Mouse (Mus musculus): Measurements from ENCODE around the gene Tnf. TPM values are rescaled to one million over a fixed set of nuclear protein-coding genes. Genes with fewer than 3 reads are reported as not detected.
"Not testable (repeated sequence)": the region's sequence is repeated elsewhere in the genome, so short reads cannot be mapped to it uniquely, and the experiment has no call there.

Tnf gene
- polyA plus RNA-seq, 1 experiment: 0.83 TPM

- not testable (repeated sequence) for DNase-seq (ENCODE audit: low spot score)
Measured at GRCm38 (mm10) chr17:35234090-35234489, 32.3 kb upstream of the Tnf start.

- DNase-seq (ENCODE audit: low spot score): no peak
Measured at GRCm38 (mm10) chr17:35233114-35233980, 31.5 kb upstream of the Tnf start, which contains the start of gene Atp6v1g2. TSS of gene Atp6v1g2 (plus strand) at chr17:35233660.

- DNase-seq (ENCODE audit: low spot score): no peak
Measured at GRCm38 (mm10) chr17:35232659-35233058, 30.9 kb upstream of the Tnf start.

GRCm38 (mm10) chr17:35232043-35232442 is 30.2 kb upstream of the Tnf start:
- DNase-seq (ENCODE audit: low spot score): peak; percentile 69

GRCm38 (mm10) chr17:35231022-35231421 is 29.2 kb upstream of the Tnf start:
- DNase-seq (ENCODE audit: low spot score): no peak

- DNase-seq (ENCODE audit: low spot score): no peak
Measured at GRCm38 (mm10) chr17:35226561-35227046, 24.8 kb upstream of the Tnf start.

- no peak for DNase-seq (ENCODE audit: low spot score)
Measured at GRCm38 (mm10) chr17:35225456-35225855, 23.6 kb upstream of the Tnf start.

GRCm38 (mm10) chr17:35224641-35225040 is 22.8 kb upstream of the Tnf start:
- no peak for DNase-seq (ENCODE audit: low spot score)

GRCm38 (mm10) chr17:35222299-35222698 is 20.5 kb upstream of the Tnf start:
- no peak for DNase-seq (ENCODE audit: low spot score)

GRCm38 (mm10) chr17:35220156-35220952 is 18.5 kb upstream of the Tnf start, which contains the start of gene Gm16181:
TSS of gene Gm16181 (plus strand) at chr17:35220834.
- no peak for DNase-seq (ENCODE audit: low spot score)

GRCm38 (mm10) chr17:35219601-35220041 is 17.8 kb upstream of the Tnf start:
- DNase-seq (ENCODE audit: low spot score): no peak

GRCm38 (mm10) chr17:35218516-35219193 is 16.8 kb upstream of the Tnf start:
- DNase-seq (ENCODE audit: low spot score): no peak

GRCm38 (mm10) chr17:35213071-35213470 is 11.3 kb upstream of the Tnf start:
- no peak for DNase-seq (ENCODE audit: low spot score)

GRCm38 (mm10) chr17:35210593-35210992 is 8.8 kb upstream of the Tnf start:
- DNase-seq (ENCODE audit: low spot score): no peak

- no peak for DNase-seq (ENCODE audit: low spot score)
Measured at GRCm38 (mm10) chr17:35209785-35210535, 8.2 kb upstream of the Tnf start.

GRCm38 (mm10) chr17:35205380-35205769 is 3.6 kb upstream of the Tnf start:
- DNase-seq (ENCODE audit: low spot score): no peak

GRCm38 (mm10) chr17:35204494-35205379 is 2.9 kb upstream of the Tnf start, which contains the start of gene Lta:
TSS of gene Lta (minus strand) at chr17:35205351.
- DNase-seq (ENCODE audit: low spot score): no peak

- DNase-seq (ENCODE audit: low spot score): no peak
Measured at GRCm38 (mm10) chr17:35202442-35202841, 635 bp upstream of the Tnf start.

- DNase-seq (ENCODE audit: low spot score): no peak
Measured at GRCm38 (mm10) chr17:35201128-35201527, 679 bp downstream of the Tnf start.

GRCm38 (mm10) chr17:35200398-35200797 is 1.4 kb downstream of the Tnf start:
- no peak for DNase-seq (ENCODE audit: low spot score)

Data from urinary bladder, adult 2 months (tissue).